Mouse (Mus musculus) intestine, embryonic 15.5 days (tissue): ENCODE data around the gene Tsr3. TPM values are rescaled to one million over a fixed set of nuclear protein-coding genes. Genes with fewer than 3 reads are reported as not detected.
"Not testable (repeated sequence)": the region's sequence is repeated elsewhere in the genome, so short reads cannot be mapped to it uniquely, and the experiment has no call there.

ENCODE experiments used
- ATAC-seq: fragments of 200-750 bp; cut with Nextera tagmentation; 2 replicates; pipeline ENCODE4 v1.8.0; 2017; ENCODE audit warnings: moderate TSS enrichment, moderate library complexity
- H3K27ac ChIP-seq: fragments of 300-500 bp; sonication (generic); 2 replicates; pipeline ENCODE4 v1.5.1; 2015; ENCODE audit warnings: mild to moderate bottlenecking, inconsistent platforms
- H3K27me3 ChIP-seq: fragments of 300-500 bp; sonication (generic); replicated peaks from 2 replicates; pipeline ENCODE4 v1.6.1; 2015; ENCODE audit warnings: inconsistent platforms
- H3K36me3 ChIP-seq: fragments of 300-500 bp; sonication (generic); 2 replicates; pipeline ENCODE4 v1.6.1; 2015; ENCODE audit warnings: inconsistent platforms
- H3K4me1 ChIP-seq: fragments of 300-500 bp; sonication (generic); replicated peaks from 2 replicates; pipeline ENCODE4 v1.6.1; 2015; ENCODE audit warnings: inconsistent platforms
- H3K4me2 ChIP-seq: fragments of 300-500 bp; sonication (generic); replicated peaks from 2 replicates; pipeline ENCODE4 v1.6.1; 2015; ENCODE audit warnings: mild to moderate bottlenecking, inconsistent platforms
- H3K4me3 ChIP-seq: fragments of 300-500 bp; sonication (generic); replicated peaks from 2 replicates; pipeline ENCODE4 v1.5.1; 2015; ENCODE audit warnings: inconsistent platforms
- H3K9ac ChIP-seq: fragments of 300-500 bp; sonication (generic); 2 replicates; pipeline ENCODE4 v1.6.1; 2015; ENCODE audit warnings: inconsistent platforms
- H3K9me3 ChIP-seq: fragments of 300-500 bp; sonication (generic); 2 replicates; pipeline ENCODE4 v1.6.1; 2016; ENCODE audit warnings: inconsistent platforms
- WGBS: fragments of 180-500 bp; shearing (Covaris S2); methylation state at CpG from one replicate; pipeline ENCODE4 v1.1.7; 2015; 5-methylcytosine and 5-hydroxymethylcytosine counted together
- polyA plus RNA-seq: library from polyadenylated mRNA; unstranded; fragments of >200 nt; fragmentation: Nextera tagmentation; extraction: Ambion mirVana; gene quantifications from 2 replicates; pipeline ENCODE4 v1.2.1, GENCODE M21; 2015

The Tsr3 gene
- polyA plus RNA-seq, 1 experiment from 2014 or later = 37.7 TPM

- Histone ChIP-seq H3K4me2 (peak overlapping the region; percentile 59), H3K4me3 (peak overlapping the region; percentile 29), H3K27ac (no peak overlapping the region), H3K36me3 (0 out of 2 replicates have a peak, but pooled peaks cover 2% of the 10 kb centered on the region), H3K9ac (no peak overlapping the region), H3K27me3 (no peaks in the 10 kb centered on the region), H3K9me3 (no peaks in the 10 kb centered on the region), H3K4me1 (peaks cover 6% of the 10 kb centered on the region)
- WGBS = 50% methylated on average over 6 of the region's 6 CpGs
- ATAC-seq = no peak
Observed at GRCm38 (mm10) chr17:25222951-25223601, 16.9 kb upstream of the Tsr3 start.

DNA sequence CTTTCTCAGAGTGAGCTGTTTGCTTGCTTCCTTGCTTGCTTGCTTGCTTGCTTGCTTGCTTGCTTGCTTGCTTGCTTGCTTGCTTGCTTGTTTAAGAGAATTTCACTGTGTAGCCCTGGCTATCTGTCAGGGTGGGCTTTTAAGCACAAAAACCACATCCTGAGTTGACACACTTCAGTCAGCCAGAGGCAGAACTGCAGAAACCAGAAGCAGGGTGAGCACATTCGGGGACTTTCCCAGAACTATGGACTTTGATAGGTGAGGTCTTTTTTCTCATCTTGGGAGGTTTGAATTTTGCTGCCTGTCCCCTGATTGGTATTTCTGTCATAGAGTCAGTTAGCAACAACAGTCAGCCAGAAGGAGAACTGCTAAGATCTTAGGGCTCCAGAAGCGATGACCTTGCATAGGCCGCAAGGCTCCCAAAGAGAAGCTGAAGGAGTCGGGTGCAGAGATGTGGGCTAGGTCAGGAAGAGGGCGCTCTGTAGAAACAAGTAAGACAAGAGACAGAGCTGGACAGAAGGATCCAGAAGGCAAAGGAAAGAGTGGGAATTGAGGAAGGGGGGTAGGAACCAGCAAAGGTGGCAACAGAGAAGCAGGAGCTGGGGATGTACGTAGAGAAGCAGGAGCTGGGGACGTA is 15.3 kb upstream of the Tsr3 start:
- Histone ChIP-seq H3K4me3 (no peak overlapping the region), H3K27ac (no peak overlapping the region), H3K9ac (no peak overlapping the region), H3K4me2 (no peak overlapping the region), H3K4me1 (peaks cover 6% of the 10 kb centered on the region), H3K9me3 (no peaks in the 10 kb centered on the region), H3K27me3 (no peaks in the 10 kb centered on the region), H3K36me3 (no peaks in the 10 kb centered on the region)
- 86% methylated on average over 7 of the region's 7 CpGs for WGBS
- ATAC-seq = no peak

DNA sequence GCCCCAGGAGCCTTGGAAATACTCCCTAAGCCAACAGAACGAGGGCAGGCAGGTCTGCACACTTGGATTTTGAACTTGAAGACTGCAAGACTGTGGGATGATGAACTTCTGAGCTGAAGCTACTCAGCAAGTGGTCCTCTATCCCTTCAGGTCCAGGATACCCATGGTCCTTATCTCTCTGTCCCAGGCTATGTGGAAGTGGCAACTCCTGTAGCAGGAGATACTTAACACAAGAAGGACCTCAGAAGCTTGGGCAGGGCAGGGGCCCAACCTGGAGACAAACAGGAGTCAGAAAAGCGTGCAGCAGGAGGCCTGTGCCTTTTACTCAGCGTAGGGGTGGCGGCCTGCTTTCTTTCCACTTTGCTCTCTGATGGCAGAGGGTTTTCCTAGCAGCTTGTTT is 14.3 kb upstream of the Tsr3 start:
- Histone ChIP-seq H3K27me3 (no peaks in the 10 kb centered on the region), H3K27ac (no peak overlapping the region), H3K36me3 (0 out of 2 replicates have a peak, but pooled peaks cover 4% of the 10 kb centered on the region), H3K9ac (no peak overlapping the region), H3K4me3 (no peak overlapping the region), H3K9me3 (no peaks in the 10 kb centered on the region), H3K4me1 (peaks cover 6% of the 10 kb centered on the region), H3K4me2 (no peak overlapping the region)
- 94% methylated on average over 4 of the region's 4 CpGs for WGBS
- no peak for ATAC-seq

DNA sequence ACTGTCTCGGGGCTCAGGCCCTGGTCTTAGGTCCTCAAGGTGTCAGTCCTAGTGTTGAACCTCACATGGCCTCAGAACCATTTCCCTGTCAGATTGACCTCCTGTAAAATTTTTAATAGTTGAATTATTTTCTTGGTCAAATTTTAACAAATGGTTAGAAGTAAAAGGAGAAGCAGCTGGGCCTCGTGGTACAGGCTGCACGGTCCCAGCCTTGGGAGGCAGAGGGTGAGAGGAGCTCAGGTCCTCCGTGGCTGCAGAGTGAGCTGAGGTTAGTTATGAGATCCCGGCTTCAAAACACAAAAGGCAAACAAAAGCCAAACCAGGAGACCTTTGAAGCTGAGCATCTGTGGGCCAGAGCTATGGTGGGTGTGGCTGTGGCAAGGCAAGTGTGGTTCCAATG is 12.0 kb upstream of the Tsr3 start:
- no peaks in the 10 kb centered on the region for H3K9me3 ChIP-seq
- peaks cover 11% of the 10 kb centered on the region; the same call in 1 of the 2 replicates for H3K36me3 ChIP-seq
- no peak overlapping the region for H3K9ac ChIP-seq
- peaks cover 1% of the 10 kb centered on the region; the same call in 1 of the 2 replicates for H3K4me1 ChIP-seq
- H3K4me3 ChIP-seq = no peak overlapping the region
- no peak for ATAC-seq
- H3K27me3 ChIP-seq = no peaks in the 10 kb centered on the region
- 80% methylated on average over 5 of the region's 5 CpGs for WGBS
- no peak overlapping the region for H3K4me2 ChIP-seq
- no peak overlapping the region for H3K27ac ChIP-seq

DNA sequence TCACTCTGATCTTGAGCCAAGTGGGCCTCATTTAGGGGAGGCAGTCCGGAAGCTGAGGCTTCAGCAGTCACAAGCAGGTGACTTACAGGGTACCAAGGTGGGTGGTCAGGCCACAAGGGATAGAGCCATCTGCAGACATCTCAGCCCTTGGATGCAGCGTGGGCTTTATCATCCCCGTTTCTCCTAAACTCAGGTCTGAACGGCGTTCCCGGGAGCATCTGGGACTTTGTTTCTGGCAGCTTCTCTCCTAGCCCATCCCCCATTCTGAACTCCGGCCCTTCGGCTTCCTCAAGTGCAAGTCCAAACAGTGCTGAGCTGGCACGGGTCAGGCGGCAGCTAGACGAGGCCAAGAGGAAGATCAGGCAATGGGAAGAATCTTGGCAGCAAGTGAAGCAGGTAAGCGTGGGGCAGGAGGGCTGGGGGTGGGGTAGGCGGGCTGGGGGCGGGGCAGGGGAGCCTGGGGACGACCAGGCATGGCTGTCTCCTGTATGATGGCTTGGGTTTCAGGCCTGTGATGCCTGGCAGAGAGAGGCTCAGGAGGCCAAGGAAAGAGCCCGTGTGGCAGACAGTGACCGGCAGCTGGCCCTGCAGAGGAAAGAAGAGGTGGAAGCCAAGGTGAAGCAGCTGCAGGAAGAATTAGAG is 9.8 kb upstream of the Tsr3 start:
- H3K27ac ChIP-seq, H3K9me3 ChIP-seq, H3K27me3 ChIP-seq, H3K4me3 ChIP-seq, H3K9ac ChIP-seq, H3K4me2 ChIP-seq, H3K4me1 ChIP-seq: not testable (repeated sequence)
- peak; percentile 51; the same call in 1 of the 2 replicates for ATAC-seq
- H3K36me3 ChIP-seq = peaks cover 17% of the 10 kb centered on the region; the same call in 1 of the 2 replicates
- 67% methylated on average over 17 of the region's 17 CpGs for WGBS

- peaks cover 17% of the 10 kb centered on the region; the same call in 1 of the 2 replicates for H3K36me3 ChIP-seq
- no peak overlapping the region for H3K27ac ChIP-seq
Observed at GRCm38 (mm10) chr17:25230700-25231099, 9.3 kb upstream of the Tsr3 start.

GRCm38 (mm10) chr17:25231621-25232020 is 8.3 kb upstream of the Tsr3 start:
- H3K4me2 ChIP-seq, H3K4me3 ChIP-seq, H3K4me1 ChIP-seq, H3K9ac ChIP-seq, H3K27ac ChIP-seq, H3K27me3 ChIP-seq, H3K9me3 ChIP-seq: not testable (repeated sequence)
- peak; percentile 49 for ATAC-seq
- peaks cover 17% of the 10 kb centered on the region; the same call in 1 of the 2 replicates for H3K36me3 ChIP-seq
- WGBS = 96% methylated on average over 6 of the region's 11 CpGs

More at GRCm38 (mm10) chr17:25230700-25231099, 9.3 kb upstream of the Tsr3 start:
- Histone ChIP-seq H3K9me3 (no peaks in the 10 kb centered on the region), H3K4me2 (no peak overlapping the region), H3K4me3 (no peak overlapping the region), H3K9ac (no peak overlapping the region), H3K27me3 (no peaks in the 10 kb centered on the region), H3K4me1 (no peaks in the 10 kb centered on the region)
- 89% methylated on average over 3 of the region's 3 CpGs for WGBS
- ATAC-seq = no peak

GRCm38 (mm10) chr17:25235635-25236034 is 4.3 kb upstream of the Tsr3 start:
- no peak overlapping the region for H3K27ac ChIP-seq
- H3K9ac ChIP-seq = no peak overlapping the region
- H3K27me3 ChIP-seq = no peaks in the 10 kb centered on the region
- no peak for ATAC-seq
- WGBS = 80% methylated on average over 9 of the region's 9 CpGs
- peaks cover 3% of the 10 kb centered on the region; the same call in 1 of the 2 replicates for H3K4me1 ChIP-seq
- H3K4me3 ChIP-seq = no peak overlapping the region
- peaks cover 13% of the 10 kb centered on the region; the same call in 1 of the 2 replicates for H3K36me3 ChIP-seq
- no peak overlapping the region for H3K4me2 ChIP-seq
- H3K9me3 ChIP-seq = no peaks in the 10 kb centered on the region

DNA sequence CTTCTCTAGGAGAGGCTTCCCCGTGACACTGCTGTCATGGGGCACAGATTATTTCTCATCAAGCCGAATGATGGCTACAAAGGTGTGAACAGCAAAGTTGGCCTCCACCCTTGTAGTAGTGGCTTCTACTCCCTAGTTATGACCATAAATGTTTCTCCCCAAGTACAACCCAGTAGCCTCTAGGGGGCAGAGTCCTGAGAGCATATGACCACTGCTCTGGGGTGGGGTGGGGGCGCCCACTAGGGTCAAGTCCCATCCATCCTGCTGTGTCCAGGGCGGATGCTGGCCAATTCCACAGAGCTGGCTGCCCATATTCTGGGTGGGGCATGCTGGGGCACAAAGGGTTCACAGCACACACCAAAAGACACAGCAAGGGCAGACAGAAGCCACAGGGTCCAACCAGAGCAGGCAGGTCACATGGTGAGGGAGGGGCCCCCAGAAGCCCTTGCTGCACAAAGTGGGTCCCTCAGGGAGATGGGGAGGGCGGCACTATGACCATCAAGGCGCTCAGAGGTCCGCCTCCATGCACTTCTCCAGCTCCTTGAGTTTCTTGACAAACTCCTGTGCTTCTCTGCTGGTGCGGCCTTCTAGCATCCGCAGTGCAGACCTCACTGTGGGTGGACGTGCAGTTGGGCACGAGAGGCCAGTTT is 3.3 kb downstream of the Tsr3 start:
- 88% methylated on average over 11 of the region's 11 CpGs for WGBS
- ATAC-seq = no peak
- Histone ChIP-seq H3K4me1 (peaks cover 11% of the 10 kb centered on the region), H3K4me3 (no peak overlapping the region), H3K27me3 (no peaks in the 10 kb centered on the region), H3K9me3 (no peaks in the 10 kb centered on the region), H3K36me3 (peaks cover 11% of the 10 kb centered on the region), H3K9ac (no peak overlapping the region), H3K27ac (no peak overlapping the region), H3K4me2 (no peak overlapping the region)

- 77% methylated on average over 16 of the region's 16 CpGs for WGBS
- ATAC-seq = no peak
- H3K27me3 ChIP-seq = no peaks in the 10 kb centered on the region
- H3K9me3 ChIP-seq = no peaks in the 10 kb centered on the region
- no peak overlapping the region for H3K4me3 ChIP-seq
- H3K27ac ChIP-seq = no peak overlapping the region
- no peak overlapping the region for H3K4me2 ChIP-seq
- peaks cover 11% of the 10 kb centered on the region for H3K36me3 ChIP-seq
- no peak overlapping the region for H3K9ac ChIP-seq
- H3K4me1 ChIP-seq = peaks cover 9% of the 10 kb centered on the region
Observed at GRCm38 (mm10) chr17:25244239-25244638, 4.3 kb downstream of the Tsr3 start.

DNA sequence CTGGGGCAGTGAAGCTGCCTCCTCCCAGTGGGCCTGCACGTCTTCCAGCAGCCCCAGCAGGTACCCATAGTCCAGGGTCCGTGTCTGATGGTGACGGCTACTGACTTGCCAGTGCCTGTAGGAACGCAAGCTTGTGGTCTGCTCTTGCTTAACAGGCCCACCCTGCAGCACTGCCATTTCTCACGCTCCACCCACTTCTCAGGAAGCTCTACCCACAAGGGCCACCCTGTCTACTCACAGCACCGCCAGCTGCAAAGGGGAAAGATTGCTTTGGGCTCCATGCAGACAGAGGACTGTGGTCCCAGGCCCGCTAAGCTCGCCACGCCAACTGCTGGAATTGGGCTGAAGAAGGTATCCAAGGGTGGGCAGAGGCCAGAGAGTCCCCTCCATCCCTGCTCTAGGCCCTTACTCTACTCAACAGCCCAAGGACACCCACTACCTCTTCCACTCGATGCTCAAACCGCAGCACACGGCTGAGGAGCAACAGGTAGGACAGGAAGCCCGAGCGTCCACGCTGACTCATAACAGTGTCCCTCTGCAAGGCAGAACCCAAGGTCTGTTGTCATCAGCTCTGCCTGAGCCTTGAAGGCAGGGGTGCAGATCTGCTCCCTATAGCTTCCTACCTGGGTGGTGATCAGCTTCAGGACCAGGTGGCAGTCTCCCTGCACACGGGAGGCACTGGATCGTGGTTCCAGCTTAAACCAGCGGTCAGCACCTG is 8.2 kb downstream of the Tsr3 start:
- H3K27me3 ChIP-seq = no peaks in the 10 kb centered on the region
- H3K27ac ChIP-seq = no peak overlapping the region
- no peak overlapping the region for H3K4me3 ChIP-seq
- H3K9me3 ChIP-seq = no peaks in the 10 kb centered on the region
- H3K9ac ChIP-seq = no peak overlapping the region
- ATAC-seq = no peak
- H3K4me2 ChIP-seq = no peak overlapping the region
- peaks cover 7% of the 10 kb centered on the region for H3K36me3 ChIP-seq
- 74% methylated on average over 18 of the region's 18 CpGs for WGBS
- H3K4me1 ChIP-seq = no peaks in the 10 kb centered on the region
